Mouse (Mus musculus) embryonic stem cell, embryonic (primary cell): ENCODE results near the gene Sdccag8.

Experiments
- CTCF ChIA-PET, 4 experiments: fragments of 300-600 bp in 2 of 4; fragments of 350-600 bp in 2 of 4; sonication (Branson Sonifier 250); formaldehyde crosslinking; loops; one replicate each; lab custom pipeline; 2022; ENCODE audit warnings: inconsistent platforms in 2 of 4; lab: Charles Lee
- POLR2A ChIA-PET, 4 experiments: fragments of 300-600 bp in 2 of 4; fragments of 350-600 bp in 2 of 4; sonication (Branson Sonifier 250); formaldehyde crosslinking; loops; one replicate each; lab custom pipeline; 2022; ENCODE audit warnings: antibody characterized with exemption in 4 of 4, inconsistent platforms in 1 of 4; lab: Charles Lee

Gene Sdccag8

GRCm38 (mm10) chr1:177039093-177039674 is 224.7 kb downstream of the Sdccag8 start:
- POLR2A ChIA-PET, result interaction anchor here in 2 of 4 experiments (0.7 to 0.8 kb wide), 2 partner anchors 9 to 123 kb away, joined by 3 read pairs; no protein-coding TSS in a partner anchor
- CTCF ChIA-PET, result no interaction called here

GRCm38 (mm10) chr1:177040058-177040457 is 225.6 kb downstream of the Sdccag8 start:
- POLR2A ChIA-PET, result no interaction called here
- CTCF ChIA-PET, result no interaction called here

- ChIA-PET CTCF (no interaction called here), POLR2A (interaction anchor here in 1 of 4 experiments (0.6 kb wide), 1 partner anchor 75 kb away, joined by 3 read pairs; no protein-coding TSS in a partner anchor)
Measured at GRCm38 (mm10) chr1:177045885-177046284, 231.4 kb downstream of the Sdccag8 start.

- POLR2A ChIA-PET, result no interaction called here
- CTCF ChIA-PET, result no interaction called here
Measured at GRCm38 (mm10) chr1:177046963-177047362, 232.5 kb downstream of the Sdccag8 start.

- CTCF ChIA-PET, result no interaction called here
- POLR2A ChIA-PET, result no interaction called here
Measured at GRCm38 (mm10) chr1:177048773-177049172, 234.3 kb downstream of the Sdccag8 start.

- CTCF ChIA-PET, result no interaction called here
Measured at GRCm38 (mm10) chr1:177051366-177051963, 237.0 kb downstream of the Sdccag8 start.

GRCm38 (mm10) chr1:177054891-177055290 is 240.4 kb downstream of the Sdccag8 start:
- ChIA-PET POLR2A (no interaction called here), CTCF (no interaction called here)

More at GRCm38 (mm10) chr1:177051366-177051963, 237.0 kb downstream of the Sdccag8 start:
- POLR2A ChIA-PET, result interaction anchor here in 1 of 4 experiments (0.7 kb wide), 1 partner anchor 125 kb away, joined by 3 read pairs; no protein-coding TSS in a partner anchor

GRCm38 (mm10) chr1:177061761-177062160 is 247.3 kb downstream of the Sdccag8 start:
- ChIA-PET CTCF (no interaction called here), POLR2A (interaction anchor here in 2 of 4 experiments (0.5 to 0.7 kb wide), 2 partner anchors 23 to 1435 kb away, joined by 3 to 4 read pairs; no protein-coding TSS in a partner anchor)

- POLR2A ChIA-PET, result no interaction called here
- CTCF ChIA-PET, result no interaction called here
Measured at GRCm38 (mm10) chr1:177065732-177066131, 251.3 kb downstream of the Sdccag8 start.

GRCm38 (mm10) chr1:177067123-177067646 is 252.7 kb downstream of the Sdccag8 start:
- POLR2A ChIA-PET, result interaction anchor here in 1 of 4 experiments (1.4 kb wide), 1 partner anchor 10 kb away, joined by 3 read pairs; no protein-coding TSS in a partner anchor

GRCm38 (mm10) chr1:177069161-177069560 is 254.7 kb downstream of the Sdccag8 start:
- CTCF ChIA-PET, result interaction anchor here in 1 of 4 experiments (0.6 kb wide), 1 partner anchor 858 kb away, joined by 3 read pairs; no protein-coding TSS in a partner anchor
- POLR2A ChIA-PET, result no interaction called here

More at GRCm38 (mm10) chr1:177067123-177067646, 252.7 kb downstream of the Sdccag8 start:
- CTCF ChIA-PET, result no interaction called here
